Mouse (Mus musculus): ENCODE results near the gene Wfdc12. TPM values are rescaled to one million over a fixed set of nuclear protein-coding genes. Genes with fewer than 3 reads are reported as not detected.

The Wfdc12 gene
- polyA plus RNA-seq, 1 experiment: not detected

DNA sequence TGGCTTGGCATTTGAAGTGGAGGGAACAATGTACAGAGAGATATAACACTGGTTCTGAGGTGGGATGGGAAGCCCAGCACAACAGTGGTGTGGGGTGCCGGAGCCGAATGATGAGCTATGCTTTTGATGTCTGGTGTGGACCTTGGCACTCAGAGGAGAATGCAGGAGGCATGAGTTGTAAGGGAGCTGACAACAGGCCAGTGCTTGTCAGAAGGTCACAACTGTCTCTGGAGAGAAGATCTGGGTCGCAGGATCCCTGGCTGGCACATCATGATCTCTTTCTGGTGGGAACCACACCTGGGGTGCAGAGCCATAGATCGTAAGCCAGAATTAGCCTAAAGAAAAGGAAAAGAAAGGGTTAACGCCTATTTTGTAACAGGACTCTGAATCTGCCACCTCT lies 12.6 kb downstream of the Wfdc12 start:
- 85% methylated on average over 5 of the region's 5 CpGs for WGBS
- TF ChIP-seq CTCF (IDR thresholded peaks at IDR 0.05; ENCODE audit: extremely low read depth, insufficient read depth, insufficient read length, insufficient replicate concordance) (no peak), POLR2A (IDR thresholded peaks at IDR 0.05; ENCODE audit: low read depth, low read length) (no peak)

DNA sequence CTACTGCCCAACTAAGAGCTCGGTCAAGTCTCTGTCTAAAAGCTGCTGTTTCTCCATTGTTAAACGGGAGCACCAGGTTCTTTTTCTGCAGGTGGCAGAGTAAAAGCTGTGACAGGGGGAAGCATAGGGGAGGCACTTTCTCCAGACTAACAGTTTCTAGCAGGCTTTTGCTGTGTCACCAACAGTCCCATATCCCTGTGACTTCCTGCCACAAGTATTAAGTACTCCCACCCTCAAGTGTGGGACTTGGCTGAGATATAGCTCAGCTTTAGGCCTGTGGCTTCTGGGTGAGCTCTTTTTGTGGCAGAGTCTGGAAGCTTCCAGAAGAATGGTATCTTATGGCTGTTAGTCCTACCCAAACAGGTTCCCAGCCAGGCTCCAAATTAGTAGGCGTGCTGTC lies 14.6 kb downstream of the Wfdc12 start:
- Histone ChIP-seq H3K4me1 (ENCODE audit: control insufficient read depth, insufficient read depth, insufficient read length) (peaks cover 2% of the 10 kb centered on the region; the same call in 1 of the 2 replicates), H3K27me3 (ENCODE audit: control insufficient read depth, insufficient read depth, low read length) (peaks cover 5% of the 10 kb centered on the region), H3K27ac (ENCODE audit: insufficient read depth, low read length) (no peak overlapping the region), H3K36me3 (ENCODE audit: control insufficient read depth, insufficient read depth, low read length) (no peaks in the 10 kb centered on the region), H3K4me3 (ENCODE audit: extremely low read depth, insufficient read depth, insufficient read length) (no peak overlapping the region)
- TF ChIP-seq CTCF (IDR thresholded peaks at IDR 0.05; ENCODE audit: extremely low read depth, insufficient read depth, insufficient read length, insufficient replicate concordance): no peak
- no peak for TF ChIP-seq POLR2A (IDR thresholded peaks at IDR 0.05; ENCODE audit: low read depth, low read length)
- WGBS: 41% methylated on average over 3 of the region's 3 CpGs
- DNase-seq (ENCODE audit: low read depth in 1 of 2, low spot score in 2 of 2): no peak

More for the DNA sequence above, 12.6 kb downstream of the Wfdc12 start:
- H3K36me3 ChIP-seq (ENCODE audit: control insufficient read depth, insufficient read depth, low read length): no peaks in the 10 kb centered on the region
- H3K27ac ChIP-seq (ENCODE audit: insufficient read depth, low read length): no peak overlapping the region
- no peak for DNase-seq (ENCODE audit: low read depth in 1 of 2, low spot score in 2 of 2)
- no peaks in the 10 kb centered on the region for H3K4me1 ChIP-seq (ENCODE audit: control insufficient read depth, insufficient read depth, insufficient read length)
- H3K27me3 ChIP-seq (ENCODE audit: control insufficient read depth, insufficient read depth, low read length): no peaks in the 10 kb centered on the region
- no peak overlapping the region for H3K4me3 ChIP-seq (ENCODE audit: extremely low read depth, insufficient read depth, insufficient read length)

DNA sequence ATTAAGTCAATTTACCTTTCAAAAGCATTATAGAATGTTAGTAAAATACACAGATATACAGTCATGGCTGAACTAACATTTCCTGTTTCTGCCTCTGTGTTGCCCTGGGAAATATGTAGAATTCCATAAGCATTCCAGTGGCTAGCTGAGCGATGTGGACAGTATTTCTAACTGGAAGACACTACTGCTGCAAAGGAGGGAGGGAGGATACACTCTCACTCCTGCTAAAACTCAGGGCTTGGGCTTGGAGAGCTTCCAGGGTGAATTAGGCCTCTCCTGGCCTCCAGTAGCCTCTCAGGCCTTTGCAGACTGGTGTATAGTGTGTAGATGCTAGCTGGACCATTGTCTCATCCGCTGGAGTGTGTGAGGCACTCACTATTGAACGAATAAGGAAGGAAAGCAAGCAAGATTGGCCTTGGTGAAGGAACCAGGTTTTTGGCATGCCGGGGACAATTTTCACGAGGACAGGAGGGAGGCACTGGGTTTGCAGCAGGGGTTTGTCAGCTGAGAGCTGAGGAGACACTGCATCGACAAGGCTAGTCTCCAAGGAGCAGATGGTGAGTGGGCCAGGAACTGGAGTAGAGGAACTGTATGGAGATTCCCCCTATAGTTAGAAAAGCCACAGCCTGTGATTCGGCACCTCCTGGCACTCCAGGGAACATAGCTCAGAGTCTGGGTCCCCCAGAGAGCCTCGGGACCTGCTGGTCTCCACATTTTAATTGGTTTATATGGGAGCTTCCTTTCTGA lies 15.6 kb downstream of the Wfdc12 start:
- Histone ChIP-seq H3K36me3 (ENCODE audit: control insufficient read depth, insufficient read depth, low read length) (no peaks in the 10 kb centered on the region), H3K4me1 (ENCODE audit: control insufficient read depth, insufficient read depth, insufficient read length) (peaks cover 4% of the 10 kb centered on the region; the same call in 1 of the 2 replicates), H3K4me3 (ENCODE audit: extremely low read depth, insufficient read depth, insufficient read length) (no peak overlapping the region), H3K27ac (ENCODE audit: insufficient read depth, low read length) (no peak overlapping the region), H3K27me3 (ENCODE audit: control insufficient read depth, insufficient read depth, low read length) (peaks cover 7% of the 10 kb centered on the region)
- DNase-seq (ENCODE audit: low read depth in 1 of 2, low spot score in 2 of 2): no peak
- TF ChIP-seq CTCF (IDR thresholded peaks at IDR 0.05; ENCODE audit: extremely low read depth, insufficient read depth, insufficient read length, insufficient replicate concordance): no peak
- TF ChIP-seq POLR2A (IDR thresholded peaks at IDR 0.05; ENCODE audit: low read depth, low read length): no peak
- WGBS: 74% methylated on average over 8 of the region's 8 CpGs

DNA sequence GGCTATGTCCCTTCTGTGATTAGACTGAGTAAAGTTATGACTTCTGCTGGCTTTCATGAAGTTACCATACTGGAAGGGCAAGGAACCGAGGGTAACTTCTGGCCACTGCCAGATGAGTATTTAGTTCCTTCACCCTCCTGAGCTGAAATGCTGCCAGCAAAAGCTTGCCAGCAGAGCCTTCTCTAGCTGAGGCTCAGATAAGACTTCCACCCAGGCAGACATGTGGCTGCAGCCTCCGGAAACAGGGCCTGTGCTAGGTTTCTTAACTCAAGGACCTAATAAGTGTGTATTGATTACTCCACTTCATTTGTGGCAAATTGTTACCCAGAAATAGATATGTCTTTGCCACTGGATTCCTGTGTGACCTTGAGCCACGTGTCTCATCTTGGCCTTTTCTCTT lies 17.0 kb downstream of the Wfdc12 start:
- WGBS: 33% methylated on average over 3 of the region's 3 CpGs
- peaks cover 6% of the 10 kb centered on the region; the same call in 1 of the 2 replicates for H3K4me1 ChIP-seq (ENCODE audit: control insufficient read depth, insufficient read depth, insufficient read length)

DNA sequence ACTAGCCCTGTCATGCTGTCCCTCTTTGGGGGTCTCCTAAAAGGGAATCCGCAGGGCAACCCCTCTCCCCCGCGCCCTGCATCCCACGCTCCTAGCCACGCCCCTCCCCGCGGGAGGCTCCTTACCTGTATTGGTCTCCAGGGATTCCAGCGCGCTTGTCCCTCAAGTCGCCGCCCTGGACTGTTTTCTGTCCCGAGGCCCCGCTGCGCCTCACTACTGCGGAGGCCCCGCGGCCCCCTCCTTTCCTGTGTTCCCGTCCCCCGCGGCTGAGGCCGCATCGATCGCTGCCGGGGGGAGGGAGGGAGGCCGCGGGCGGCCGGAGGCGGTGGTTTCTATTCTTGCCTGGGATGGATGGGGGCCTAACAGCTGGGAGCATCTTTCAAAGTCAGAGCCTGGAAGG lies 19.5 kb downstream of the Wfdc12 start, which contains the start of gene Kcns1:
TSS of gene Kcns1 (minus strand) at position 212 of the 400 bp plus-strand sequence.
- no peak within 1 kb of the TSS; the same call in 1 of the 2 replicates for H3K4me3 ChIP-seq (ENCODE audit: extremely low read depth, insufficient read depth, insufficient read length)
- 3% methylated on average over 29 of the region's 29 CpGs for WGBS
- H3K4me1 ChIP-seq (ENCODE audit: control insufficient read depth, insufficient read depth, insufficient read length): peaks cover 11% of the 10 kb centered on the region; the same call in 1 of the 2 replicates
- H3K27me3 ChIP-seq (ENCODE audit: control insufficient read depth, insufficient read depth, low read length): peaks cover 14% of the 10 kb centered on the region
- no peak within 1 kb of the TSS for H3K27ac ChIP-seq (ENCODE audit: insufficient read depth, low read length)
- no peaks in the 10 kb centered on the region for H3K36me3 ChIP-seq (ENCODE audit: control insufficient read depth, insufficient read depth, low read length)
- DNase-seq (ENCODE audit: low read depth in 1 of 2, low spot score in 2 of 2): no peak
- TF ChIP-seq CTCF (IDR thresholded peaks at IDR 0.05; ENCODE audit: extremely low read depth, insufficient read depth, insufficient read length, insufficient replicate concordance) (no peak), POLR2A (IDR thresholded peaks at IDR 0.05; ENCODE audit: low read depth, low read length) (no peak)

More for the DNA sequence above, 17.0 kb downstream of the Wfdc12 start:
- Histone ChIP-seq H3K4me3 (ENCODE audit: extremely low read depth, insufficient read depth, insufficient read length) (no peak overlapping the region), H3K36me3 (ENCODE audit: control insufficient read depth, insufficient read depth, low read length) (no peaks in the 10 kb centered on the region), H3K27me3 (ENCODE audit: control insufficient read depth, insufficient read depth, low read length) (peaks cover 9% of the 10 kb centered on the region), H3K27ac (ENCODE audit: insufficient read depth, low read length) (no peak overlapping the region)
- DNase-seq (ENCODE audit: low read depth in 1 of 2, low spot score in 2 of 2): no peak
- no peak for TF ChIP-seq POLR2A (IDR thresholded peaks at IDR 0.05; ENCODE audit: low read depth, low read length)
- TF ChIP-seq CTCF (IDR thresholded peaks at IDR 0.05; ENCODE audit: extremely low read depth, insufficient read depth, insufficient read length, insufficient replicate concordance): no peak

DNA sequence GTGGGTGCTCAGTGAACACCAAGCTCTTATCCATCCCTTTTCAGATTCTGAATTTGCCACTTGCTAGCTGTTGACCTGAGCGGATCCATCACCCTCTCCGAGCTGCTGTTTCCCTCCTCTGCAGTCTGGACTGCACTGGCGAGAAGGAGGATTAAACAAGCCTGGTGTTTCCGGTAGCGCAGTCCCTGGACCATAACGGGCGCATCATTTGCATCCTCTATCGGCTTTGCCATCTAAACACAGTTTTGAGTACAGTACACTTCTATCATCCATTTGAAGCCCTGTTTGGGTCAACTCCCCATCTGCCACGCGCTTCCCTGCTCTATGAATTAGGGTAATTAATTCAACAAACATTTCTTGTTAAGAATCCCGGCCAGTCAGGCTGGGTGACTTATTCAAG lies 20.1 kb downstream of the Wfdc12 start:
- whole genome bisulfite sequencing: 13% methylated on average over 11 of the region's 11 CpGs
- TF ChIP-seq POLR2A (IDR thresholded peaks at IDR 0.05; ENCODE audit: low read depth, low read length) (no peak), CTCF (IDR thresholded peaks at IDR 0.05; ENCODE audit: extremely low read depth, insufficient read depth, insufficient read length, insufficient replicate concordance) (no peak)
- Histone ChIP-seq H3K27me3 (ENCODE audit: control insufficient read depth, insufficient read depth, low read length) (peaks cover 14% of the 10 kb centered on the region), H3K27ac (ENCODE audit: insufficient read depth, low read length) (no peak overlapping the region), H3K36me3 (ENCODE audit: control insufficient read depth, insufficient read depth, low read length) (no peaks in the 10 kb centered on the region), H3K4me3 (ENCODE audit: extremely low read depth, insufficient read depth, insufficient read length) (no peak overlapping the region), H3K4me1 (ENCODE audit: control insufficient read depth, insufficient read depth, insufficient read length) (peaks cover 11% of the 10 kb centered on the region; the same call in 1 of the 2 replicates)
- DNase-seq (ENCODE audit: low read depth in 1 of 2, low spot score in 2 of 2): no peak

DNA sequence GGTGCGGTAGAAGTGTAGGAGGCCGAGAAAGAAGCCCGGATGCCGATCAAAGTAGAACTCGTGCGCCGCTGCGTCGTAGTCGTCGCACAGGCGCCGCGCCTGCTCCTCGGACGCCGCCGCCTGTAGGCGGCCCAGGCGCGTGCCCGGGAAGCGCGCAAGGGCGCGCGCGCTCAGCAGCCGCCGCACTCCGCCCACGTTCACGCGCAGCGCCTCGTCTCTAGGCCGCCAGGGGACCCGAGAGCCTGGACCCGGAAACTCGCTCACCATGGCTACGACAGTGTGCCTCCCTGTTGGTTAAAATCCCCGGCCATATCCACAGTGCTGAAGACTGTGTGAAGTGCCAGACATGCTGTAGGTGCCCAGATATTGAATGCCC lies 21.8 kb downstream of the Wfdc12 start:
- peak overlapping the region; percentile 9; the same call in 1 of the 2 replicates for H3K4me3 ChIP-seq (ENCODE audit: extremely low read depth, insufficient read depth, insufficient read length)
- no peaks in the 10 kb centered on the region for H3K36me3 ChIP-seq (ENCODE audit: control insufficient read depth, insufficient read depth, low read length)
- H3K27me3 ChIP-seq (ENCODE audit: control insufficient read depth, insufficient read depth, low read length): peaks cover 14% of the 10 kb centered on the region
- TF ChIP-seq POLR2A (IDR thresholded peaks at IDR 0.05; ENCODE audit: low read depth, low read length): no peak
- TF ChIP-seq CTCF (IDR thresholded peaks at IDR 0.05; ENCODE audit: extremely low read depth, insufficient read depth, insufficient read length, insufficient replicate concordance): no peak
- peak in 1 of 2 experiments; percentile 17 for DNase-seq (ENCODE audit: low read depth in 1 of 2, low spot score in 2 of 2)
- H3K27ac ChIP-seq (ENCODE audit: insufficient read depth, low read length): no peak overlapping the region
- WGBS: 24% methylated on average over 42 of the region's 42 CpGs
- H3K4me1 ChIP-seq (ENCODE audit: control insufficient read depth, insufficient read depth, insufficient read length): peaks cover 11% of the 10 kb centered on the region; the same call in 1 of the 2 replicates

Measured in spleen, adult 2 months (tissue).